Mouse (Mus musculus): ENCODE results near the gene Tm6sf2.

DNA sequence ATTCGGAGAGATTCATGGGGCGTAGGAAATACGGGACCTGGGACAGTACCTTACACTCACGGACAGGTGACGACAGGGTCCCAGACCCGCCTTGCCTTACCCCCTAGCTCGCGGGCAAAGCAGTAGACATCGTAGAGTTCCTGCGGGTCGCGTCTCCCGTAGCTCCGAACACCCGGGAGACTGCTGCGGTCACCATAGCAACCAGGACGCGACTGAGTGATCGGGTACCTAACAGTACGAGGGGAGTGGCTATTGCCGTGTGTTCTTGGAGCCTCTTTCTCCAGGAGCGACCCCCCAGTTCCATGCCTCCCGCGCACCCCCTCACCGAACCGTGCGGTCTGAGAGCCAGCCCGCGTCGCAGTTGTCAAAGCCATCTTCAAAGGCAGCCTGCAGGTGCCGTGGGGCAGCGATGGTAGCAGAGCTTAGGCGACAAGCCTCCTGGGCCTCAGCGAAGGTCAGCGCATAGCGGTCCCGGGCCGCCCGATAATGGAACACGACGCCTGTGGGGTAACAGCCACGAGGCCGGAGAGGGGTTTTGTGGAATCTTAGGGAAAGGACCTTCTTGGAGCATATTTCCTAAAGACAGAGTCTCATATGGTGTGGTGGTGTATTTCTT is 39.8 kb downstream of the Tm6sf2 start:
- no peak for TF ChIP-seq CTCF (IDR thresholded peaks at IDR 0.05; ENCODE audit: low read depth)
- no peak for TF ChIP-seq EP300 (IDR thresholded peaks at IDR 0.05; ENCODE audit: low read depth)
